Mouse (Mus musculus) cortical plate, adult 2 months (tissue): ENCODE measurements at regions not wholly inside any gene's neighbourhood (a gene's known extent, or its start where the extent isn't known, plus 50 kb on each side); places are given as distances from the start of the nearest gene placed in this dataset.
"Not testable (repeated sequence)": the region's sequence is repeated elsewhere in the genome, so short reads cannot be mapped to it uniquely, and the experiment has no call there.

Source experiments
- H3K27ac ChIP-seq: fragments of 200-500 bp; 2 replicates; pipeline ENCODE4 v1.5.1; 2012; ENCODE audit warnings: low read length, control low read depth, inconsistent platforms; ENCODE audit not compliant: insufficient read depth
- H3K4me1 ChIP-seq: fragments of 200-500 bp; 2 replicates; pipeline ENCODE4 v1.6.1; 2011; ENCODE audit warnings: low read length; ENCODE audit not compliant: control insufficient read depth, insufficient read depth
- H3K4me3 ChIP-seq: fragments of 200-500 bp; 2 replicates; pipeline ENCODE4 v1.5.1; 2011; ENCODE audit warnings: mild to moderate bottlenecking, low read length, control low read depth; ENCODE audit not compliant: insufficient read depth
- CTCF ChIP-seq: fragments of 200-500 bp; IDR thresholded peaks from 2 replicates; pipeline ENCODE4 v1.5.1; 2011; ENCODE audit warnings: mild to moderate bottlenecking, control low read depth, low read length; ENCODE audit not compliant: insufficient read depth; ENCODE audit errors: extremely low read depth
- POLR2A ChIP-seq: fragments of 200-500 bp; IDR thresholded peaks from 2 replicates; pipeline ENCODE4 v1.6.1; 2011; ENCODE audit warnings: mild to moderate bottlenecking, low read length, control low read depth; ENCODE audit not compliant: insufficient read depth; ENCODE audit errors: extremely low read depth

DNA sequence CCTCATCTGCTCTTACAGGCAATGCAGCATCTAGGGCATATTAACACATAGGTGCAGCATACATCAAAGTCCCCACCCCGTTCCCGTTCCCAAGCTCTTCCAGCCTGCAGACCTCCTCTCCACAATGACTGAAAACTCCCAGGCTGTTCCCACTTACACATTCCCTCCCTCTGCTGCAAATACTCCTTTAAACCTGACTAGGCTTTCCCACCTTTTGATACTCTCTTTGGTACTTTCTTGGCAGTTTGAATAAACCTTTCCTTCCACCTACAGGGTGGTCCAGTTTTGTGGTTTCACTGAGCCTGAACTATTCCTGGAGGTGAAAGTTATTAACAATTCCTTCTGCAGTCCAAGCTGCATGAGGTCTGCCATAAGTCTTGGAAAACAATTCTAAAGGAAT, 263.7 kb downstream of the 1810013L24Rik start:
- H3K4me1 ChIP-seq = 0 out of 2 replicates have a peak, but pooled peaks cover 2% of the 10 kb centered on the region
- H3K27ac ChIP-seq = no peak overlapping the region
- no peak overlapping the region for H3K4me3 ChIP-seq
- TF ChIP-seq POLR2A (no peak), CTCF (no peak)

DNA sequence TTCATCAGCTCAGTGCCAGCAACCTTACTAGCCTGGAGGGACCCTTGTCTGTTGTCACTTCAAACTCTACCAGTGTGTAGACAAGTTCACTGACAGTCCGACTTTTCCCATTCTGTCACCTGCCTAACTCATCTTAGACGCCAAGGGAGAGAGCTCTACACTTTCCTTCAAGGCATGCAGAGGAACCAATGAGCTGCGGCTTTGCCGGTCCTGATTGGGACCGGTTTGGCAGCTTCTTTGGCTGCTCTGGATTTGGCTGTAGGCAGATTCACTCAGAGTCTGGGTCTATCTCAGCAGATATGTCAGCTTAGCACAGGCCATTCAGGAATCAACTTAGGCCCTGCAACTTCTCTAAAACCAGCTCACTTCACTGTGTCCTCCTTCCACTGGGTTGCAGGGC, 264.3 kb downstream of the 1810013L24Rik start:
- Histone ChIP-seq H3K27ac (no peak overlapping the region), H3K4me3 (no peak overlapping the region), H3K4me1 (0 out of 2 replicates have a peak, but pooled peaks cover 2% of the 10 kb centered on the region)
- no peak for TF ChIP-seq CTCF
- TF ChIP-seq POLR2A = no peak

DNA sequence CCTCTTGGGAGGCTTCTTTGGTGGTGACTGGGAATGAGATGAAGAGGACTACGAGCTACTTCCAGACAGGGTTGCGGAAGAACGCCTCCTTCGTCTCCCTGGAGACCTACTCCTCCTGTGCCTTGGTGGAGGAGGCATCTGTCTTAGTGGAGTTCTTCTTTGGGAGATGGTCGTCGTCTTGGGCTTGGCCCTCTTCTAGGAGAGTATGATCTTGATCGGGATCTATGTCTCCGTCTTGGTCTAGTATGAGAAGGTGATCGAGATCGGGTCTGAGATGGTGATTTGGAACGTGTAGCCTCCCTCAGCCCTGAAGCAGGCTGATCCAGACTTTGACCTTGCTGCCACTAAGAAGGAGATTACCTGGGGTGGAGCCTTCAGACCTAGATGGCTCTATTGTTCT, 276.3 kb downstream of the 1810013L24Rik start:
- Histone ChIP-seq H3K4me3 (no peak overlapping the region), H3K4me1 (no peaks in the 10 kb centered on the region), H3K27ac (no peak overlapping the region)
- TF ChIP-seq CTCF = no peak
- TF ChIP-seq POLR2A = no peak

DNA sequence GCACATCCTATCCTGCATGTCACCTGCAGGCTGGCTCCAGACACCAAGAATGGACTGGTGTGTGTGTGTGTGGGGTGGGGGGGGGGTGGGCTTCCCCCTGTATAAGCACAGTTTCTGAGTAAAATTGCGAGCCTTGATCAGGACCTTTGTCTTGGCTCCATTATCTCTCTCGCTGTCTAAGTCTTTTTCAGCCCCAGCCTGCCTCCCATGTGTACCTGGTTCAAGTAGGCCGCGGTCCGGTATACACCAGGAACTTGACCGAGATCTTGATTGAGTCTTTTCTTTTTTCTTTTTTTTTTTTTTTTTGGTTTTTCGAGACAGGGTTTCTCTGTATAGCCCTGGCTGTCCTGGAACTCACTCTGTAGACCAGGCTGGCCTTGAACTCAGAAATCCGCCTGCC, 276.8 kb downstream of the 1810013L24Rik start:
- not testable (repeated sequence) for H3K4me3 ChIP-seq, H3K27ac ChIP-seq, H3K4me1 ChIP-seq

DNA sequence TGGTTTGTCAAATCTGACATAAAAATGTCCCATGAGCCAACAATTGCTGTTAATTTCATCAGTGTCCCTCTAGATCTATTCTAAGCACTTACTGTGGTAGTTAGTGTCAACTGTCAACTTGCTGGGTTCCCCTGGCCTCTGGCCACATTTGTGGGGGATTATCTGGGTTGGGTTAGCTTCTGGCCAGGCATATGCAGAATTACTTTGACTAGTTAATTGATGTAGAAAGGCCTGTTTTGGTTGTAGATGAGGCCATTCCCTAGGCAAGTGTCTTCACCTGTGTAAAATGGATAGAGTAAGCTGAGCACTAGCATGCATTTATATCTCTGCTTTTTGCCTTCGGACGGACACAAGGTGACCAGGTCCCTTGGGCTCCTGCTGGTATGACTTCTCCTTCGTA, 283.9 kb downstream of the 1810013L24Rik start:
- Histone ChIP-seq H3K4me3 (no peak overlapping the region), H3K27ac (no peak overlapping the region), H3K4me1 (no peaks in the 10 kb centered on the region)
- TF ChIP-seq CTCF = no peak
- TF ChIP-seq POLR2A = no peak

DNA sequence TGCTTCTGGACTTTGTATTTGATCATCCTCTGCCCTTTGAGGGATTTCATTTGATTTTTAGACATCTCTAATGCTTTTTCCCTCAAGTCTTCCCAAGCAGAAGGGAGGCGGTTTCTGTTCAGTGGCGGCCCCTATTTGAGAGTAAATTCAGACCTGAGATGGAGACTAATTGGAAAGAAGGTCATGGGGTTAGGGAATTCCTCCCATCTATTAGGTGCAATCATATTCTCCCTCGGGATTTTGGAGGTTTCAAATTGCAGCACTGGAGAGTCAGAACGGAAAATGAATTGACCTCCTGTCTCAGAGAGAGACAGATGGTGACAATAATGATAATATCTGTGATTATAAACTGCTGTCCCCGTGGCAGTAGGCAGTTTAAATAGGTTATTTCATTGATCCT, 285.6 kb downstream of the 1810013L24Rik start:
- Histone ChIP-seq H3K4me1 (no peaks in the 10 kb centered on the region), H3K27ac (no peak overlapping the region), H3K4me3 (no peak overlapping the region)
- TF ChIP-seq POLR2A (no peak), CTCF (no peak)

DNA sequence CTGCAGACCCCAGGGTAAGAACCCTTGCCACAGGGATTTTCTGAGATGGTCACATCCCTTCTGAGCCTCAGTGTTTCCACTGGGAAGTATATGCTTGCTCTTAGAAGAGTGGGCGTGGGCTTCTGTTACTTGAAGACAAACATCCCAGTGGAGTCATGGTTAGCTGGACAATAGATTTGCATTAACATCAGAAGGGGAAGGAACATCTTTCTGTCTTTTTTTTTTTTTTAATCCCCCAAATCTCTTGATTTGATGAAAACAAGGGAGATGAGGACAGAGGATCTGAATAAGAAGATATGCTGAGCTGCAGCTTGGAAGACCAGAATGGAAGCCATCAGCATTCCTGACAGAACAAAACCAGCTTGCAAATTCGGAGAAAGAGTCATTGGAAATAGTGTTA, 291.7 kb downstream of the 1810013L24Rik start:
- Histone ChIP-seq H3K4me3 (no peak overlapping the region), H3K4me1 (peaks cover 2% of the 10 kb centered on the region; the same call in 1 of the 2 replicates), H3K27ac (no peak overlapping the region)
- no peak for TF ChIP-seq POLR2A
- TF ChIP-seq CTCF = no peak

DNA sequence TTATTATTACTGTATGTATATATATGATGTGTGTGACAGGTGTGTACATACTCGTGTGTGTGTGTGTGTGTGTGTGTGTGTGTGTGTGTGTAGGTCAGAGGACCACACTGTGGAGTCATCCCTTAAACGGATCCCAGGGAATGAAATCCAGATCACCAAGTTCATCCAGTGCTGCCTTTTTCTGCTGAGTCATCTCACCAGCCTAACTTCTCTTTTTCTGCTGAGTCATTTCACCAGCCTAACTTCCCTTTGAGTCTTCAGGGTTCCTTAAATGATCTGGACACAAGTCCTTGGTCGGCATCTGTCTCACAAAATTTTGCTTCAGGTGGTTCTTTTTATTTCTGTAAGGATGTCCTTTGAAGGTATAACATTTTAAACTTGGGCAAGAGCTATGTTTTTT, 302.2 kb downstream of the 1810013L24Rik start:
- H3K4me1 ChIP-seq = no peaks in the 10 kb centered on the region
- no peak for TF ChIP-seq CTCF
- no peak for TF ChIP-seq POLR2A
- H3K4me3 ChIP-seq = no peak overlapping the region
- H3K27ac ChIP-seq = no peak overlapping the region

DNA sequence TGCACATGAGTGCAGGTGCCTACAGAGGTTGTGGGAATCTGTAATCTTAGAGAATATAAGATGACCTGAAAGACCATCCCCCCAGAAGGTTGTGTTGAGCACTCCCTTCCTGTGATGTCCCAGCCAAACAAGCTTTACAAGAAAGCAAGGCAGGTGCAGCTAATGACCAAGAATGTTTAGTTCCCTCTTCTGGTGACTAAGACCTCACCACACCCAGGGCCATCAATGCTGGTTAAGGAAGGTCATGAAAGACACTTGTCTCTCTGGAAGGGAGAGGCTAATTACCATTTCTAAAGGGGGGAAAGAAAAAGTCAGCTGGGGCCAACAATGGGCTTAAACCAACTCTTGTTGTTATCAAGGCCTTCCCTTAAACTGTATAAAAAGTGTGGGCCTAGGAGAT, 302.9 kb downstream of the 1810013L24Rik start:
- H3K27ac ChIP-seq = no peak overlapping the region
- no peak for TF ChIP-seq POLR2A
- TF ChIP-seq CTCF = no peak
- no peak overlapping the region for H3K4me3 ChIP-seq
- no peaks in the 10 kb centered on the region for H3K4me1 ChIP-seq

DNA sequence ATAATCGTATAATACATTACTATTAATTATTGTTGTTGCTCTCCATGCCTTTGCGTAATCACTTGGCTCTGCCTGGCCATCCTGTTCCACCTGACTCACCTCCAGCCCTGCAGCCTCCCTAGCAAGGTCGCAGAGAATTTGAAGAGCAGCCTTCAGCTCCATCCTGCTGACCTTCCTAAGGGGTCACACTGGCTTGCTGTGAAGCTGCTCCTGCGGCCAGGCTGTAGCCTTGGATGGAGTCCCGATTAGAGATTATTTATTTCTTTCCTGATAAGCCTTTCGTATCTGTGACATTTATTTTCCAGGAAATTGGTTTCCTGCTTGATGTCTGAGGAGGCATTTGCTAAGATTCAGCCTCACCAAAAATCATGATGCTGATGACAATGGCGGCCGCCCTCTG, 305.5 kb downstream of the 1810013L24Rik start:
- TF ChIP-seq CTCF (no peak), POLR2A (no peak)
- Histone ChIP-seq H3K27ac (no peak overlapping the region), H3K4me3 (no peak overlapping the region), H3K4me1 (no peaks in the 10 kb centered on the region)

DNA sequence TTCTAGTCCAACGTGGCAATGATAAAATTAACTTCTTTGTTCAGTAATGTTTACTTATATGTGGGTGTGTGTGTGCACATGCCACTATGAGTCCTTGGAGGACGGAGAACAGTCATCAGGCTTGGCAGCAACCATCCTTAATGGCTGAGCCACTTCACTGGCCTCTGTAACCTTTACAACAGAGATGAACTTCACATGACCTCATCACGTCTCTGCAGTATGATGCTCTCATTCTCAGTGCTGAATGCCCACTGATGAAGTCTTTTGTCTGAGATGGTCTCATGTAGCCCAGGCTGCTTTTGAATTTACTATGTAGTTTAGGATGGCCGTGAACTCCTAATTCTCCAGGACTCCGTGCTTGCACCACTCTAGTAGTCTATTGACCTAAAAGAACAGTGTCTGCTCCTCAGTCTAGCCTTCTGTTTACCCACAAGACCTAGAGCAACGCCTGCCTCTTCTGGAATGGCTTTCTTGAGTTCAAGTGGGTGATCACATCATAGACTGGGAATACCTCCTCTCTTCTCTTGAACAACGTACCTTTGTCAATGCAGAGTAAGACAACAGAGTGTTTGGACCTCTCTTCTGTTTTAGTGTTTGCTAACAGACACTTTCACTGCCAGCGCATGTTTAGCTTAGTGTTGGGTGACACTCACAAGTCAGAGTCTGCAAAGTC, 308.8 kb downstream of the 1810013L24Rik start:
- TF ChIP-seq POLR2A = no peak
- no peak for TF ChIP-seq CTCF
- Histone ChIP-seq H3K27ac (no peak overlapping the region), H3K4me1 (no peaks in the 10 kb centered on the region), H3K4me3 (no peak overlapping the region)
